Mouse (Mus musculus): ENCODE data around the gene Akr1d1. TPM values are rescaled to one million over a fixed set of nuclear protein-coding genes. Genes with fewer than 3 reads are reported as not detected.

Gene Akr1d1
- polyA plus RNA-seq, 1 experiment from 2014 or later, result not detected

DNA sequence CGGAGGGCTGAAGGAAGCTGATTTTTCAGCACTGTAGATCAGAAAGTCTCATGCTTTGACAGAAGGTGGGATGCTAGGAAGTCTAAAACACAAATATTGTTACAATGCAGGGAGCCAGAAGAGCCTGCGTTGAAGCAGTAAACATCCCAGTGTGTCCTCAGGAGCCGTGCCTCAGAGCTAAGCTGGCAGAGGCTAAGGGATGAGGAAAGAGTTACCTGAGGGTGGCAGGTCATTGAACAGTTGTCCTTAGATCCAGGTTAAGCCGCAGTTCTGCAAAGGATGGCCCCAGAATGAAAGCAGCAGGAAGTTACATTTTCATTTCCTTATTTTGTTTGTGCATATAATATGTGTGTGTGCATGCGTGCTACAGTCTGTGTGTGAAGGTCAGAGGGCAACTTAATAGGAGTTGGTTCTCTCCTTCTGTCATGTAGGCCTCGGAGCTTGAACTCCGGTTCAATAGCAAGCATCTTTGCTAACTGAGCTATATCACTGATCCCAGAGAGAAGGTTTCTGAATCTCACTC lies 71.1 kb downstream of the Akr1d1 start:
- H3K27me3 ChIP-seq (ENCODE audit: control insufficient read depth, insufficient read depth, low read length), result no peaks in the 10 kb centered on the region
- H3K4me3 ChIP-seq (ENCODE audit: low read depth, low read length), result no peak overlapping the region
- 81% methylated on average over 7 of the region's 7 CpGs for WGBS
- no peak overlapping the region for H3K27ac ChIP-seq (ENCODE audit: low read depth, low read length)
- no peak overlapping the region for H3K9ac ChIP-seq (ENCODE audit: low read depth, low read length)
- no peak for ATAC-seq (ENCODE audit: low FRiP score)
- H3K4me2 ChIP-seq (replicated peaks; ENCODE audit: low read depth, low read length), result no peak overlapping the region
- no peaks in the 10 kb centered on the region for H3K4me1 ChIP-seq (replicated peaks; ENCODE audit: control insufficient read depth, insufficient read depth, low read length)
- DNase-seq (ENCODE audit: low spot score), result no peak
- H3K9me3 ChIP-seq (ENCODE audit: control insufficient read depth, low read length), result no peaks in the 10 kb centered on the region
- no peaks in the 10 kb centered on the region for H3K36me3 ChIP-seq (ENCODE audit: control insufficient read depth, insufficient read depth, low read length)

- Histone ChIP-seq H3K36me3 (ENCODE audit: control insufficient read depth, insufficient read depth, low read length) (no peaks in the 10 kb centered on the region), H3K27me3 (ENCODE audit: control insufficient read depth, insufficient read depth, low read length) (no peaks in the 10 kb centered on the region), H3K4me2 (replicated peaks; ENCODE audit: low read depth, low read length) (no peak overlapping the region), H3K9me3 (ENCODE audit: control insufficient read depth, low read length) (no peaks in the 10 kb centered on the region), H3K9ac (ENCODE audit: low read depth, low read length) (no peak overlapping the region), H3K27ac (ENCODE audit: low read depth, low read length) (no peak overlapping the region), H3K4me1 (replicated peaks; ENCODE audit: control insufficient read depth, insufficient read depth, low read length) (no peaks in the 10 kb centered on the region), H3K4me3 (ENCODE audit: low read depth, low read length) (no peak overlapping the region)
- 56% methylated on average over 9 of the region's 9 CpGs for WGBS
- ATAC-seq (ENCODE audit: low FRiP score) (no peak), DNase-seq (ENCODE audit: low spot score) (no peak)
Observed at GRCm38 (mm10) chr6:37602857-37603765, 73.1 kb downstream of the Akr1d1 start.

DNA sequence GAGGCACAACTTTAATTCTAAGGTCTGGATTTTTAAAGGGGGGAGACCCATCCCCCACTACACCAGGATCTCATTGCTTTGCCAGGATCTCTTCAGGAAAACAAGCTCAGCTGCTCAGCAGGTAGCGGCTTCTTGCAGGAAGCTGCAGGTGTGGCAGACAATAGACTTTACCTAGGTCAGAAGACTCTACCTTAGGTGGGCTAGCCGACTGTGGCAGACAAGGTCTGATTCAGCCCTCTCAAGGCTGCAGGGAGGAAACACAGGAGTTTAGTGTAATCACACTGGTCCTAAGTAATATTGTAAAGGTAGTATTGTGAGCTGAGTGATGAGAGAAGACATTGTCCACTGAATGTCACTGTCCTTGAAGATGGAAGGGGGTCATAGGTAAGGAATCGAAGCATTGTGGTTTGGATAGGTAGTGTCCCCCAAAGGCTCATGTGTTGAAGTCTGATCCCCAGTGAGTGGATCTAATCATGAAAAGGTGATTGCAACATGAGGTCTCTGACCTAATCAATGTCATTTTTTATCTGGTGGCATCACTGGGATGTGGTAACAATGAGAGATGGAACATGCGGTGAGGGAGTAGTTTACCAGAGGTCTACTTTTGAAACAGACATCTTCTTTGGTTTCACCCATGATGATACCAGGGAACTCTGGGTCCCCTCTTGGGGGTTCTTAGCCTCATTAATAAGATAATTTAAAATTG lies 74.4 kb downstream of the Akr1d1 start:
- Histone ChIP-seq H3K36me3 (ENCODE audit: control insufficient read depth, insufficient read depth, low read length) (no peaks in the 10 kb centered on the region), H3K27me3 (ENCODE audit: control insufficient read depth, insufficient read depth, low read length) (no peaks in the 10 kb centered on the region), H3K4me3 (ENCODE audit: low read depth, low read length) (no peak overlapping the region), H3K9me3 (ENCODE audit: control insufficient read depth, low read length) (no peaks in the 10 kb centered on the region), H3K27ac (ENCODE audit: low read depth, low read length) (no peak overlapping the region), H3K4me1 (replicated peaks; ENCODE audit: control insufficient read depth, insufficient read depth, low read length) (no peaks in the 10 kb centered on the region), H3K4me2 (replicated peaks; ENCODE audit: low read depth, low read length) (no peak overlapping the region), H3K9ac (ENCODE audit: low read depth, low read length) (no peak overlapping the region)
- ATAC-seq (ENCODE audit: low FRiP score) (no peak), DNase-seq (ENCODE audit: low spot score) (no peak)
- WGBS, result 79% methylated on average over 4 of the region's 4 CpGs

- Histone ChIP-seq H3K4me3 (ENCODE audit: low read depth, low read length) (no peak overlapping the region), H3K4me2 (replicated peaks; ENCODE audit: low read depth, low read length) (no peak overlapping the region), H3K9ac (ENCODE audit: low read depth, low read length) (no peak overlapping the region), H3K9me3 (ENCODE audit: control insufficient read depth, low read length) (no peaks in the 10 kb centered on the region), H3K27me3 (ENCODE audit: control insufficient read depth, insufficient read depth, low read length) (no peaks in the 10 kb centered on the region), H3K36me3 (ENCODE audit: control insufficient read depth, insufficient read depth, low read length) (no peaks in the 10 kb centered on the region), H3K27ac (ENCODE audit: low read depth, low read length) (no peak overlapping the region), H3K4me1 (replicated peaks; ENCODE audit: control insufficient read depth, insufficient read depth, low read length) (no peaks in the 10 kb centered on the region)
- DNase-seq (ENCODE audit: low spot score) (no peak), ATAC-seq (ENCODE audit: low FRiP score) (no peak)
- 70% methylated on average over 5 of the region's 5 CpGs for WGBS
Observed at GRCm38 (mm10) chr6:37604884-37605269, 74.9 kb downstream of the Akr1d1 start.

DNA sequence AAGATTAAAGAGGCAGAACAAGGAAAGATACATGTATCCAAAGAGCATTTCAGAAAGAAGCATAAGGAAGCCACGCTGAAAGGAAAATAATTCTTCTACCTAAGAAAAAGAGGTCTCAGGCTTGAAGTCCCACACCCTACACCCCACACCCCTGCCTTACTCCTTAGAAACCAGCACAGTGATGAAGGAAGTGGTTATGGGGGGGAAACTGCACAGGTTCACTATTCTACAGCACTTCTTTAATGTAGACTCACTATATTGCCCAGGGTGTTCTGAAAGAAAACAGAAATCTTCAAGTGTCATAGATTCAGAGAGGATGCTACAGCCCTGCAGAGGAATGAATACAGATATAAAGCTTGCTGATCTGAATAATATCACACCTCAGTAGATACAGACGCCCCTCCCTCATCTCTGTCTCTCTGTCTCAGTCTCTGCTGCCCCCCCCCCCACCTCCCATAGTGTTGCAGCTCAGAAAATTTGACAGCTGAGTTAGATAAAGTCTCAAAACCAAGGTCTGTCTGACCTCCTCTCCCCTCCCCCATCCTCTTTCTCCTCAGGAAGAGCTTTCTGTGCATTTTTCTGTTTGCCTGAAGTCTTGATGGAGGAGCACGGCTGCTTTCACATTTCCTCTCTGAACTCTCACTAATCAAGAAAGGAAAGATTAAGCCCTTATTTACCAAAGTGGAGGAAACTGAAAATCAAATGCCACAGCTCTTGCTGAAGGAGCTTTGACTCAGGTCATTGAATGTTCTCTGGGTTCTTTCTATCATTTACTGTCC lies 77.7 kb downstream of the Akr1d1 start:
- no peaks in the 10 kb centered on the region for H3K36me3 ChIP-seq (ENCODE audit: control insufficient read depth, insufficient read depth, low read length)
- H3K4me1 ChIP-seq (replicated peaks; ENCODE audit: control insufficient read depth, insufficient read depth, low read length), result no peaks in the 10 kb centered on the region
- H3K4me3 ChIP-seq (ENCODE audit: low read depth, low read length), result no peak overlapping the region
- no peaks in the 10 kb centered on the region for H3K9me3 ChIP-seq (ENCODE audit: control insufficient read depth, low read length)
- H3K27ac ChIP-seq (ENCODE audit: low read depth, low read length), result no peak overlapping the region
- no peak for DNase-seq (ENCODE audit: low spot score)
- H3K9ac ChIP-seq (ENCODE audit: low read depth, low read length), result no peak overlapping the region
- H3K4me2 ChIP-seq (replicated peaks; ENCODE audit: low read depth, low read length), result no peak overlapping the region
- no peak for ATAC-seq (ENCODE audit: low FRiP score)
- 76% methylated on average over 3 of the region's 3 CpGs for WGBS
- H3K27me3 ChIP-seq (ENCODE audit: control insufficient read depth, insufficient read depth, low read length), result no peaks in the 10 kb centered on the region

GRCm38 (mm10) chr6:37612603-37613284 lies 82.8 kb downstream of the Akr1d1 start:
- WGBS, result 85% methylated on average over 6 of the region's 6 CpGs
- no peaks in the 10 kb centered on the region for H3K4me1 ChIP-seq (replicated peaks; ENCODE audit: control insufficient read depth, insufficient read depth, low read length)
- H3K36me3 ChIP-seq (ENCODE audit: control insufficient read depth, insufficient read depth, low read length), result no peaks in the 10 kb centered on the region
- H3K4me2 ChIP-seq (replicated peaks; ENCODE audit: low read depth, low read length), result no peak overlapping the region
- no peaks in the 10 kb centered on the region for H3K27me3 ChIP-seq (ENCODE audit: control insufficient read depth, insufficient read depth, low read length)
- ATAC-seq (ENCODE audit: low FRiP score) (no peak), DNase-seq (ENCODE audit: low spot score) (no peak)
- H3K9ac ChIP-seq (ENCODE audit: low read depth, low read length), result no peak overlapping the region
- H3K27ac ChIP-seq (ENCODE audit: low read depth, low read length), result no peak overlapping the region
- no peaks in the 10 kb centered on the region for H3K9me3 ChIP-seq (ENCODE audit: control insufficient read depth, low read length)
- no peak overlapping the region for H3K4me3 ChIP-seq (ENCODE audit: low read depth, low read length)

DNA sequence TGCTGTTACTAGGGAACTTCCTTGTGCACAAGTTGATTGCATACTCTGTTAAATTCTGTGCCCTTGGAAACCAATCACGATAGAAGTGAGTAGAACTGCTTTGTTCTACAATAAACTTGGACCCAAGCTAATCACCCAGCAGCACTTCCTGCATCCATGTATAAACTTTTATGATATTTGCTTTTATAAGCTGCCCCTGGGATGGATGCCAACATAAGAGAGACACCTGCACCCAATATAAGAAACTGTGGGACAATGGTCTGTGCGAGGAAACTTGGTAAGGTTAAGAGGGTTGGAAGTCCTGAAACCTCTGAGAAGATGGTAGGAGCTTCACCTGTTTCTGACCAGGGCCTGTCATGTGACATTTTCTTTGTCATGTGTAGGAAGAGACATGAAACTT lies 85.5 kb downstream of the Akr1d1 start:
- no peak for DNase-seq (ENCODE audit: low spot score)
- no peak overlapping the region for H3K4me3 ChIP-seq (ENCODE audit: low read depth, low read length)

GRCm38 (mm10) chr6:37616136-37616535 lies 86.2 kb downstream of the Akr1d1 start:
- ATAC-seq (ENCODE audit: low FRiP score), result no peak
- Histone ChIP-seq H3K27me3 (ENCODE audit: control insufficient read depth, insufficient read depth, low read length) (no peaks in the 10 kb centered on the region), H3K9ac (ENCODE audit: low read depth, low read length) (no peak overlapping the region), H3K9me3 (ENCODE audit: control insufficient read depth, low read length) (no peaks in the 10 kb centered on the region), H3K4me2 (replicated peaks; ENCODE audit: low read depth, low read length) (no peak overlapping the region), H3K36me3 (ENCODE audit: control insufficient read depth, insufficient read depth, low read length) (no peaks in the 10 kb centered on the region), H3K27ac (ENCODE audit: low read depth, low read length) (no peak overlapping the region), H3K4me1 (replicated peaks; ENCODE audit: control insufficient read depth, insufficient read depth, low read length) (no peaks in the 10 kb centered on the region), H3K4me3 (ENCODE audit: low read depth, low read length) (no peak overlapping the region)
- DNase-seq (ENCODE audit: low spot score), result no peak
- WGBS, result 93% methylated on average over 7 of the region's 7 CpGs

More for the DNA sequence above, 85.5 kb downstream of the Akr1d1 start:
- no peaks in the 10 kb centered on the region for H3K9me3 ChIP-seq (ENCODE audit: control insufficient read depth, low read length)
- no peak overlapping the region for H3K9ac ChIP-seq (ENCODE audit: low read depth, low read length)
- no peaks in the 10 kb centered on the region for H3K36me3 ChIP-seq (ENCODE audit: control insufficient read depth, insufficient read depth, low read length)
- H3K27ac ChIP-seq (ENCODE audit: low read depth, low read length), result no peak overlapping the region
- ATAC-seq (ENCODE audit: low FRiP score), result no peak
- no peaks in the 10 kb centered on the region for H3K4me1 ChIP-seq (replicated peaks; ENCODE audit: control insufficient read depth, insufficient read depth, low read length)
- WGBS, result 94% methylated on average over 2 of the region's 2 CpGs
- H3K4me2 ChIP-seq (replicated peaks; ENCODE audit: low read depth, low read length), result no peak overlapping the region
- H3K27me3 ChIP-seq (ENCODE audit: control insufficient read depth, insufficient read depth, low read length), result no peaks in the 10 kb centered on the region

Measured in hindbrain, embryonic 11.5 days (tissue).